Mouse (Mus musculus) right cerebral cortex, postnatal 25 days (tissue): ENCODE results near the gene Chchd6.
A peak's percentile ranks its signal among the peaks of the same experiment; 100 is the strongest.

Source experiments
- DNase-seq: peaks from one replicate; pipeline ENCODE4 v3.0.0; 2022

The Chchd6 gene

DNA sequence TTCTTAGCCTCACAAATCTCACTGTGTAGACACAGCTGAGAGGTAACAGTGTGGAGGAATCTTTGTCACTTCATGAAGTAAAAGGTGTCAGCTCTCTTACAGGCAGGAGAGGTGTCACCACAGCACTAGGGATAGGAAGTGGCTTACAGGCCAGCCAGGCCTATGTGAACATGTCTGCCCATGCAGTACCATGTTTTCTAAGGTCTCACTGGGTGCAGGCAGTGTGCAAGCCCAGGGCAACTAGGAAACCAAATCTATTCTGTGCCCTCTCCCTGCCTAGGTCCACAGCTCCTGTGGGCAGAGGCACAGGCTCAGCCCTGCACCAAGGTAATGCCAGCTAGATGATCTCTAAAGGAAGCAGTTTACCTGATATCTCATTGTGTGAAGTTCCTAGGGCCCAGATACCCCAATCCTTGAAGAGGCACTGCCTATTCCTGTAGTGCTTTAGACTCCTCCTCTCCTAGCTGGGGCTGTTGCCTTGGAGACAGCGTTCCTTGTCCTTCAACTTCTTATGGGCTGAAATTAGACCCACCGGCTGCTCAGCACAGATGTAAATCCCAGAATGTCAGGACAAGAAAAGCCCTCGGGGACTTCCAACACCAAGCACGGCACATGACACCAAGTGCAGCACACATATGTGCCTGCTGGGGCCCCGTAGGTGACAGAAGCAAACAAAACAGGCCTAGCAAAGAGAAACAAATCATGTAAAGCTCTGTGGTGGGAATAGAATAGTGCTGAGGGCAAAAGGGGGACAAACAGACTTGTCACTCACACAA, 10.6 kb downstream of the Chchd6 start:
- DNase-seq = peak; percentile 56

DNA sequence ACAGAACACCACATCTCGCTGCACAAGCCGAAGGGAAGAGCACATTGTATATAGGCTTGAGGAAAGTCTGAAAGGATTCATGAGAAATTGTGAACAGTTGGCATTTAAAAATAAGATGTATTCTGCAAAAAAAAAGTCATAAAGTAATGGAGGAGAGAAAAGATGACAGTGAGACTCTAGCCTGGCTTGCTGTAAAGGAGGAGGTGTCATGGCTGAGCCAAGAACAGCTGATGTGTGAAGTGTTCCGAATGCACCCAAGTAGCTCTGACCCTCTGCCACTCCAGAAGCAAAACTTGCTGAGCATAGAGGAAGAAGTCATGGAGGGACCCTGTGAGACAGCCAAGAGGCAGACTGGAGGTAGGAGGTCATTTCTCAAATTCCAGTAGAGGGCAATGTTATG, 12.3 kb downstream of the Chchd6 start:
- no peak for DNase-seq

DNA sequence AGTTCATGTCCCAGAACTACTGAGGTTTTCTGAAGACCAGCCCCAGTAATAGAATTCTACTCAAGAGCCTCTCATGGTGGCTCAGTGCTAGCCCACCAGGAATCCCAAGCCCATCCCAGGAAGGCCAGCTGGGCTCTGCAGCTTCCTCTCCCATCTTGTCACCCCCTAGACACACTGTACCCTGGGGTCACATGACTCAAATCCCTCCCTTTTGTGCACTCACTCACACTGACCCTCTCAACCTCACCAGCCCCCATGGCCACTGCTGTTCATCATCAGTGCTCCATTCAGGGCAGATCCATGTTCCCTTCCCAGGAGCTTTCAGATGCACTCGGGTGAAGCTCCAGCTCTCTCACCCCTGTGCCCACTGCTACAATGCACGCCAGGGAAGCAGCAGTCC, 20.8 kb downstream of the Chchd6 start:
- DNase-seq = no peak

DNA sequence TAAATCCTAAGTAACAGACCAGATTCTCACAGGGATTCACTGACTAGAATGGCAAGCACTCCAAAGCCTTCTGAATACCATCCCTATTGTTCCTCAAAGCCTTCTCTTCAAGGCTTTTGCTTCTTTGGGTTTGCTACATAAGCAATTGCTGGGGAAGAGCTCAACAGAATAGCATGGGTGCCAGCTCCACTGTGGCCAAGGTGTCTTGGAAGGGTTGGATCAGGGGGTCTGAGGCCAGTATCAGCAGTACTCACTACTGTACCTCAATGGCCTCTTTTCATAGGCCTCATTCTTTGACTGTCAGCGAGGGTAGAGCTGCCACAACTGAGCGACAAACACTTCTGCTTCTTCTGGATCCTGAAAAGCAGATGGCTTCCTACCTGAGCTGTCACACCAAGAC, 21.7 kb downstream of the Chchd6 start:
- no peak for DNase-seq

DNA sequence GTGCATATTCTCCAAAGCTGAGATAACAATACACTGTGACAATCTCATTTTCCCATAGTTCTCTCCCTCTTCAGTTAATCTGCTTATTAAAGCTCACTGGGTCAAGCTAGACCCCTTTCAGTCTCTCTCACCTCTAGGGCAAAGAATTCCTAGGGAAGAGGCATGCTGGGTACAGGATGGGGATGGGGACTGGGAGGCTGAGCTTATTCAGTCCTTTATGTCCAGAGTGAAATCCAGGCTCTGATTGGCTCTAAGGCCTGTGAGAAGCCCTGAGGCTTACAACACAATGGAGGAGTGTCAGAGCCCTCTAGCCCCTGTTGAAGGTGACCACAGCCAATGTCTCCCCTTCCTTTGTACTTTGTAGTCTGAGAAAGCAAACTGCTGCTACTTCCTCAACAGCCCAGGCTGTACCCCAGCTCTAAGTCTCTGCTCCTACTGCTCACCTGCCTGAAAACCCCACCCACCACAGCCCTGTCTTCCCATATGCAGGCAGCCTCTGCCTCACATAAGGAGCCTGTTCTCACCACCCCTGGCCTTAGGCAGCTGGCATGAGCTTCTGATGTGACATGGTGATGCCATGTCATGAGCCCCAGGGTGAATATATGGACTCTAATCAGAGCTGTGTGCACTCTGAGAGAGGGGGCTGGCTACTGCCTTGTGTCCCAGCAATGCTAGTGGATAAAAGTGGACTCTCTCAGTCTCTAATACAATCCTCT, 22.4 kb downstream of the Chchd6 start:
- DNase-seq = no peak

DNA sequence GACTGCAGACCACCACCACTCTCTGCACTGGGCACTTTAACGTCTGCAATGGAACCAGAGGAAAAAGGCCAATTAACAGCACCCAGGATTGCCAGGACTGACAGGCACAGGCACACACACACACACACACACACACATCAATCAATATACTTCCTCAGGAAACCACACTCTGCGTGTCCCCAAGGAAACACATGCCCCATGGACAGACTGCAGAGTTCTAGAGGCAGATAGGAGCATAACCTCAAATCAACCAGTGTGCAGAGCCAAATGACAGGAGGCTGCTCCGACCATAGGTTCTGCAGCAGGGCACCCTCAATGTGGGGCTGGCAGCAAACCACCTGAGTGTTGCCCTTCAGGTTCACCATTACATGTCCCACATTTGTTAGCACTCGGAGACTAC, 26.1 kb downstream of the Chchd6 start:
- no peak for DNase-seq

DNA sequence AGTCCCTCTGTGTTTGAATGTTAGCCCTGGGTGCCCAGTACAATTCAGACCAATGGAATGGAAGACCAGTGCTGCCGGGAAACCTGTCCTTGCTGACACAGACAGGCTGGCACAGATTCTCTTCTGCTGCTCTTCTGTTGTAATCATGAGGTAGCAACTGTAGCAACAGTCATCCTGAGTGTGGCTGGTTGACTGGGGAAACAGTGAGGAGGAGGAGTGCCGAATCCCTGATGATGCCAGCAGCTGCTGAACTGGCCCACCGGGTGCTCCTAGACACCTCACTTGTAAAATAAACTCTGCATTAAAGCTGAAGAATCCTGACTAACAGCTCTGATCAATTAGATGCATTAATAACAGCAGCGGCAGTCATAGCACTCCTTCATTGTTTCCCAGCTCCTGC, 28.7 kb downstream of the Chchd6 start:
- no peak for DNase-seq

DNA sequence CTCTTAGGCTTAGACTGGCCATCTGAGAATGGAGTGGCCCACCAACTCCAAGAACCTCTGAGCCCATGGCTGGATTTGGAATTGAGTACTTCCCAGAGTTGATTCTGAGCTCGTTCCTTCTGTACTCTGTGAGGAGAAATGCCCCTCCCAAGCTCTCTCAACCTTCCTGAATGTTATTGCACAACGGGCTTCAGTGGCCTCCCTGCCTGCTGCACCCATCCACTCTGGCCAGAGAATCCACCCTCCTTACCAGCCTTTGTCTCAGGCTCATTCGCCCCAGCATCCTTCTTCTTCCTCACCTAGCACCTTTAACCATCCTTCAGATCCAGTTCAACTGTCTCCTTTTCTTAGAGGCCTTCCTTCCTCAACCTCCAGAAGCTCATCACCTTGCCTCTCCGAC, 32.1 kb downstream of the Chchd6 start:
- no peak for DNase-seq

DNA sequence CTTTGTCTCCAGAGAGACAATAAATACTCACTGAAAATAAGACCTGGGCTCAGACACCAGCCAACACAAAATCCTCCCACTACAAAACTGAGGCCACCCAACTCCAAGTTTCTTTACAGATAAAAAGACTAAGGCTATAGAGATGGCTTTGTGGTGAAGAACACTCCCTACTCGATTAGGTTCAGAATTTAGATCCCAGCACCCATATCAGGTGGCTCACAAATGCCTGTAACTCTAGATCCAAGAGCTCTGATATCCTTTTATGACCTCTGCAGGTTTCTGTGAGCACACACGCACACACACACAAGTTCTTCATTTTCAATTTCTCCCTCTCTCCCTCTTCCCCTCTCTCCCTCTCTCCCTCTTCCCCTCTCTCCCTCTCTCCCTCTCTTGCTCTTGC, 34.6 kb downstream of the Chchd6 start:
- no peak for DNase-seq

DNA sequence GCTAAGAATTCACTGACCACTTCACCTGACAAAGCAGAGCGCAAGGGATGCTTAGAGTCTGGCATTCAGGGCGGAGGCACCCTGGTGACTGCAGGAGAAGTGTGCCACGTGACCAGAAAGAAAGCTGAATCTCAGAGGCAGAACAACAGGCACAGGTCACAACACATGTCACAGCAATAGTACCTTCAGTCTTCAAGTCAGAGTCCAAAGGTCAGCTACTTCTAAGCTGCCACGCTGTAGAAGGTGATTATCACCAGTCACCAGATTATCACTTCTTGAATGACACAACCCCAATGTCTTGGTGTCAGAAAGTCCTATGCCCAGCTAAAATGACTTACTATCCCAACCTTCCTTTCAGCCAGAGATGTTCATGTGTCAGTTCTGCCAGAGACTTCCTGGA, 37.8 kb downstream of the Chchd6 start:
- no peak for DNase-seq

DNA sequence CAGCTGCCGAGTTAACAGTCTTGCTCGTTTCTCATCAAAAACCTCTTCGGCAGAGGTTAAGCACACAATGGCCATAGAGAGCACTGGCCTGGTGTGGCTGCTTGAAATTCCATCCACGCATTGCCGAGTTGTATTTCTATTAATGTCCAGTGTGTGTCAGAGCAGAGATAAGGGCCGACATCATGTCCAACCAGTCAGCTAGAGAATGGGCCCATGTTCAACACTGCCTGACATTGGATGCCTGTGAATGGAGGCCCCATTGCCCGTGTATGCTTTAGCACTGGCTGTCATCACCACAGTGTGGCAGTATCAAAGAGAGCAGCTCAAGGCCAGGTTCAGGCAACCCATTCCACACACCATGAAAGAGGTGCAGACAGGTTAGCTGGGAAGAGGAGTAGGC, 38.9 kb downstream of the Chchd6 start:
- DNase-seq = no peak

DNA sequence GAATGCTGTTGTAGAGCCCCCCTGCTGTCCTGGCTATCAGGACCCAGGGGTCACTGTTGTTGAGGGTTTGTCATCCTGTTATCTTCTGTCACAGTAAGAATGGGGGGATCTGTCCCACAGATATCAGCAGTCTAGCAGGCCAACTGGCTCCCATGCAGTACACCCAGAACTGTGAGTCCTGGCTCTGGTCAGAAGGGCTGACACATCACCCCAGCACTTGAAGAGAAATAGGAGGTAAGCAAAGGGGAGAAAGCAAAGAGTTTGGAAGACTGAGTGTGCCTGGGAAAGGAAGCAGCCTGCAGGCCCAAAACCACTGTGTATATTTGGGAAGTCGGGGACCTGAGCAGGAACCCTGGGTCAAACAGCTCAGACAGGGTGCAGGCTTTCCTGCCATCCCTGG, 39.5 kb downstream of the Chchd6 start:
- no peak for DNase-seq

DNA sequence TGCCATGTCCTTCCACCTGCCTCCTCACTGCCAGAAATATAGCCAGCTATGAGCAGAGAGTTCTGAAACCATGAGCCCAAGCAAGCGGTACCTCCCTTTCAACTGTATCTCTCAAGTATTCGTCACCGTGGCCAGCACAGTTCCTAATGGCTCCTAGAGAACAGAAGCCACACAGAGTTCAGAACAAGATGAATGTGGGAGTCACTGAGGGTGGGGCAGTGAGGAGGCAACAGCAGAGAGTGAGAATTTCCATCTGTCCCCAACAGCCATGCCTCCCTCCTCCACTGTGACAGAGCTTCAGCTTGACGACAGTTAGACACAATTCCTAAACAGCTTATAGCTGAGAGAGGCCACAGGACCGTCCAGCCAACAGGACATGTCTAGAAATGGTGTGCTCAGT, 41.4 kb downstream of the Chchd6 start:
- DNase-seq = no peak

DNA sequence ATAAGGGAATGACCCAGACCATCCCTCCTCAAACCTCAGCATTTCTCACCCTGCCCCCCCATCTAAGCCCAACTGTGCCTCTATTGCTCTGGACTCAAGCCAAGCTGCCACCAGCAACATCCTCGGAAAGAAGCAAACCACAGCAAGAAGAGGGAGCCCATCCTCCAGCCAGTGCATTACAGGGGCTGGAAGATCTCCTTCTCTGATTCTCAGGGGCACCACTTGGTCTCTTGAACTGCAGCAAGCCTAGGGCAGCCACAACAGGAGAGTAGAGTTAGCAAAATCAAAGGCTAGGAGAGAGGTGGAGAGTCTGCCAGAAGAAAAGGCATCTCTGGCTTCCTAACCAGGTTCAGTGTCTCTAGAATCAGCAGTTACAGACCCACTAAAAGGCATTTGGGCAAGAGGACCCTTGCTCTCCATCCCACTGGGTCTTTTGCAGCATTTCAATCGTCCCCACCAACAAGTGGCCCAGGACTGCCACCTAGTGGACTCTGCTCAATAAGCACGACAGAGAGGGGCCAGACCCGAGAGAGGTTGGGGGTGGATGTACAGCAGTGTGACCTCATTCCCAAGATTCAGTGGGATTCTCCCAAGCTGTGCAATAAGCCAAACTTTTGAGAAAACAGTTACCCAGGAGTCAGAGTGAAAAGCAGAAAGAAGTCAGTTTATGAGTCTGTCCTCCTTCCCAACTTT, 42.3 kb downstream of the Chchd6 start:
- peak; percentile 75 for DNase-seq

DNA sequence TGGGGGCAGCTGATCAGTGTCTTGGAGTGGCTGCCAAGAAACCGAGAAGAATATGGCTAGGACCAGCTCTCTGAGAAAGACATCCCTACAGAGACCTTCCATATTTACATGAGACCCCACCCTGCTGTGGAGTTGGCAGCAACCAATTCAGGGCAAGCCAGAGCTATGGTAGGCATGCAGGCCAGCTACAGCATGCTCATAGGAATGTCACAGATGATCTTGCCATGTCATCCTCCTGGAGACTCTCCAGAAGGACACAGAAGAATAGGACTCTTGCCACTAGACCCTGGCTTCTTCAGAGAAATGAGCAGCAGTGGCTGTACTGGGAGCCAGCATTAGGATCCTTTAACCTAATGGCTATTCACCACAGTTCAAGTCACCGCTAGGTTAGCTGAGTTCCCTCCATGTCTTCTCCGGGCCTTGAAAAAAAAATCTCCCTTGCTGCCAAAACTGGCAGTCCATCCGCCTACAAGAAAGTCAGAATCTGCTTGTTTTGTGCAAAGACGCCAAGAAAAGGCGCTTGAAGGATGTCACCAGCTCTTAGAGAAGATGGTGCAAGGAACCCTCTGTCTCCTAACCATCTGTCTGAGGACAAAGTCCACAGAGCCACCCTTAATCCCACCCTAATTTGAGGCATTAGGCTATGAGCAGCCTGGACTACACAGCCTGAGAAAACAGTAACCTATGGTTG, 43.0 kb downstream of the Chchd6 start:
- DNase-seq = peak; percentile 18

DNA sequence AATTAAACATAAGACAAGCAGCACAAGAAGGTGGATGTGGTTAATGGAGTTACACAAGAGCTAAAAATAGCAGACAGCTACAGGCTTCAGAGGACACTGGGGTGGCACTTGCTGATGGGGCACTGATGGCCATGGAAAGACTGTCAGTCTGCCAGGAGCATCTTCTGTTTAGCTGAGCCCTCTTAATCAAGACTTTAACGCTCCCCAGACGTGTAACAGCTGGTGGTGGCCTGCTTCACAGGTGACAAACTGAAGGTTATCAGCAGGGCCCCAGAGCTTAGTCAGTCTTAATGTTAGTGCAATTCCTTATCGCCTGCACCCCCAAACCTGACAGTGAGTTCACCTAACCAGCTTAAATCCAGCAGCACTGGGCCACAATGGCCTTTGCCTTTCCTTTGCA, 46.3 kb downstream of the Chchd6 start:
- no peak for DNase-seq

DNA sequence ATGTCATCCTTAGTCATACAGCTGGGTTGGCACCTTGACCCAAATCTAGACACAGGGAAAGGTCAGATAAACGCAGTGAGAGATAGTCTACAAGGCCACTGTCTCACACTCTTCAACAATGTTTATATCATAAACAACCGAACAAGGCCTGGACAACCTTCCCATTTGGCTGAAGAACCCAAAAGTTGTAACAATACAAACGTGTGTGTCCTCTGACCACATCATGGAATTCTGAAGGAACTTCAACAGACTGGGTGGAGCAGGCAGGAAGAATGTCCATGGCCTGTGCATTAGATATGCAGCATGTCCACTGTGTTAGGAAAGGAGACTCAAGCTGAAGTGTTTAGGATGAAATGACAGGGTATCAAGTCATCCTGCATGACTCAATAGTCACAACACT, 47.5 kb downstream of the Chchd6 start:
- DNase-seq = no peak

DNA sequence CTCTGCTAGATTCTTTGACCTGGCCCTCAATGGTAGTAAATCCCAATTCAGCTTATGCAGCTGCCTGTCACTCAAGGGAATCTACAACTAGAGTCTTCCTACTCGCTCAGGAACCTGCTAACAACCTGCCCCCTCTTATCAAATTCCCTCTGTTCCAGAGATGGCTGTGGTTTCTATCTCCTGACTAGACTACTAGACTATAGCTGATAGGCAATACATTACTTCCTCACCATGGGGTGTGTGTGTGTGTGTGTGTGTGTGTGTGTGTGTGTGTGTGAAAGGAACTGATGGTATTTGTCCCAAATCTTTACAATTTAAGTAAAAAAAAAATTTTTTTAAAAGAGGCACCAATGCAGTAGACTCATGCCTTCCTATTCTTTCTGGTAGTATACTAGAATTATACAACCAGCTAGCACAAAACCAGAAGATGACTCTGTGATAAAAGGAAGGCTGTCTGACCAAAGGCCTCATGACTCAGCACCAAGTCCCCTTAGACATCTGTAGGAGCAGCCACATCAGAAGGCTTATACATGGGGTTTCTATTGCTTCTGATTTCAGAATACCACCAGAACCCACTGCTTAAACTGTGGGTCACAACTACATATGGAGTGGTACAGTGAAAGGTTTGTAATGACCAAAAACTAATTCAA, 57.2 kb downstream of the Chchd6 start:
- no peak for DNase-seq

DNA sequence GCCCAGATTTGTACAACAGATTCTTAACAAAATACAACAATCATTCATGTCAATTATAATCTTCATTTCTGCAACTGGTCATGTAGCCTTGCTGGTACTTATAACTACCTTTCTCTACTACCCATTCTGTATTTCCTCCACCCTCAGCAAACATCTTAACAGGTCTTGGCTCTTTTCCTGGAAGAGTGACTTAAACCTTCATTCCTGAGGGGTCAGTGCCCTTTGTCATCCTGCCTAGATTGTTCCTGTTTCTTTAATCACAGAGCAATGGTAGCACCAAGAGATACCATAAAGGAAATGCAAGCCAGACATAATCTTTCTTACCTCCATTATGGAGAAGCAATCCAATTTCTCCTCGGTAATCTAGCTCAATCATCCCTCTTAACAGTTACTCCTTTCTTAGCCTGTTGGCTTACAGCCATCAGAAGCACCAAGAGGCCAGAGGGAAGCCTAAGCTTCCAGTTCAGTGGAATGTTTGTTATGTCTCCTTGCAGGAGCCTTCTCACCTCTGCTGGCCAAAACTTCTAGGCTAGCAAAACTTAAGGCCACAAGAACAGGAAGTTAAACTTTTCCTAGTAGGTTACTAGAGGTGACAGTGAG, 59.7 kb downstream of the Chchd6 start:
- no peak for DNase-seq

DNA sequence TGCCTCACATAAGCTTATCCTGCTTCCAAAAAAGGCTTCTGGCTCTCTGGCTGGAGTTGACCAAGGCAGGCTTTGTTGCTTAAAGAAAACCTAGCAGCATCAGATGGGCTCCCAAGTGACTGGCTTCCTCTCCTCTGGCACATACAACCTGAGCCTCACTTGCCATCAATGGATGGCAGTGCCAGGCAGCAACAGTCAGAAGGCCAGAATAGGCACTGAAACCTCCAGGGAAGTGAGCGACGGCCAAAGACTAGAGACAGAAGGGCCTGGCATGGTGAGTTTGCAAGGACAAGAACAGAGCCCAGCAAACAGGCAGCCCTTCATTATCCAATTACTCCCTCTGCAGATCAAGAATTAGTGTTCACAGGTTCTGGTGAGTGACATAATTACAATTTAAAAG, 70.7 kb downstream of the Chchd6 start:
- DNase-seq = no peak

DNA sequence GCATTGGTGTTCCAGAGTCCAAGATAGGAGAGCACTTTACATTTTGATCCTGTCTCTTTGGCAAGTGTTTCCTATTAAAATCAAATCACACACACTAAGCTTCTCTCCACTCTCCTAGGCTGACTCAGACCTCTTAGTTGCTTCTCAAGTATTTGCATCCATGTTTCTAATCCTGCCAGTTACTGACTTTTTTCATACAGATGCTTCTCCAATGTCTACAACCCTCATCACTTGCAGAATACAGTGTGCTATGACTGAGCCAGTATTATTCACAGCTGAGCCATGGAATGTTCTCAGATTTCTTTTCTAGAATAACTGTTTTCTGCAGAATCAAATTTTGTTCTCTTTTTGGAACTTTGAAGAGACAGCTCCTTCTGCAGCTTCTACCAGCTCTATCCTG, 85.3 kb downstream of the Chchd6 start:
- no peak for DNase-seq

DNA sequence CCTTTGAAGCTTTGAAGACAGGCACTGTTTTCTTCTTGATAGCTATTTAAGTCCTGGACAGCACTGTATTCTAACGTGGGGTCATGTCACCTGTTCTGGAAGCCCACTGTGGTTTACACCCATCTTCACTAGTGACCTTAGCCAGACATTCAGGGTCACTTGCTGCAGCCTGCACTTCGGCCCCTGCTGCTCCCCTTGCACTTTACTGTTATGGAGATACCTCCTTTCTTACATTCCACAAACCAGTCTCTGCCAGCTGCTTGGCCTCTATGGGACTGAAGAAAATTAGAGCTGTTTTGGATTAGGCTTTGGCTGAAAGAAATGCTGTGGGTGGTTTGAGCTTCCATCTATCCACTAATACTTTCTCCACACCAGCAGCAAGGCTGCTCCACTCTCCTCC, 86.7 kb downstream of the Chchd6 start:
- DNase-seq = no peak

DNA sequence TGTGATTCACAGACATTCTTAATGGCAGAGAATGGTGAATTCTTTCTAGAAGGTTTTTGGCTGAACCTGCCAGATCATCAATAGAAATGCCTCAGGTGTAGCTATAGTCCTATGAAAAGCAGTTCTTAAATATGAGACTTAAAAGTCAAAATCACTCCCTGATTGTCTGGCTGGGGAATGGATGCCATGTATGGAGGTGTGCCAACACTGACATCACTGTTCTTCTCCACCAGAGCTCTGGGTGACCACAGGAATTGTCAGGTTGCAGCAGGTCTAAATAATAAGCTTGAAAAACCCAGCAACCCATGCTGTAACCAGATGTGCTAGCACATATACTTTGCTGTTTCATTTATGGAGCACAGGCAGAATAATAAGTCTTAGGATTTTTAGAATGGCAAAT, 87.2 kb downstream of the Chchd6 start:
- no peak for DNase-seq
